Mouse (Mus musculus): ENCODE measurements around the gene Tchp.

- TF ChIP-seq CTCF (IDR thresholded peaks at IDR 0.05; ENCODE audit: low read depth) (no peak), EP300 (IDR thresholded peaks at IDR 0.05; ENCODE audit: low read depth) (no peak)
Observed at GRCm38 (mm10) chr5:114746886-114747285, 39.3 kb downstream of the Tchp start.
